Mouse (Mus musculus): ENCODE measurements around the gene Ctrl. TPM values are rescaled to one million over a fixed set of nuclear protein-coding genes. Genes with fewer than 3 reads are reported as not detected.
A peak's percentile ranks its signal among the peaks of the same experiment; 100 is the strongest.

Gene Ctrl
- total and polyA plus RNA-seq, 2 experiments from 2014 or later, result 3.1 to 5.5 TPM

- H3K9me3 ChIP-seq (ENCODE audit: low read length), result no peaks in the 10 kb centered on the region
- under 1% methylated on average over 64 of the region's 68 CpGs for WGBS
- DNase-seq (ENCODE audit: low spot score) (peak; percentile 97), ATAC-seq (peak; percentile 96)
- peak within 1 kb of the TSS; percentile 87 for H3K27ac ChIP-seq
- no peaks in the 10 kb centered on the region for H3K36me3 ChIP-seq (ENCODE audit: insufficient read depth, low read length)
- peaks cover 5% of the 10 kb centered on the region for H3K4me1 ChIP-seq (ENCODE audit: insufficient read depth, low read length)
- no peaks in the 10 kb centered on the region for H3K27me3 ChIP-seq (ENCODE audit: insufficient read depth, low read length)
- peak within 1 kb of the TSS; percentile 84 for H3K4me2 ChIP-seq (ENCODE audit: low read depth, low read length)
- peak within 1 kb of the TSS; percentile 70 for H3K4me3 ChIP-seq (ENCODE audit: low read length)
- H3K9ac ChIP-seq (replicated peaks; ENCODE audit: low read length), result peak within 1 kb of the TSS; percentile 96
- TF ChIP-seq CTCF (IDR thresholded peaks at IDR 0.05; ENCODE audit: low read depth), result no peak
Measured at GRCm38 (mm10) chr8:105900180-105900940, 33.3 kb downstream of the Ctrl start, which contains the start of gene Pskh1. TSS of gene Pskh1 (plus strand) at chr8:105900441.

GRCm38 (mm10) chr8:105897801-105898480 is 35.7 kb downstream of the Ctrl start:
- no peaks in the 10 kb centered on the region for H3K27me3 ChIP-seq (ENCODE audit: insufficient read depth, low read length)
- WGBS, result 87% methylated on average over 9 of the region's 9 CpGs
- DNase-seq (ENCODE audit: low spot score) (no peak), ATAC-seq (no peak)
- no peak overlapping the region for H3K27ac ChIP-seq
- no peak overlapping the region for H3K4me2 ChIP-seq (ENCODE audit: low read depth, low read length)
- H3K9me3 ChIP-seq (ENCODE audit: low read length), result no peaks in the 10 kb centered on the region
- peaks cover 5% of the 10 kb centered on the region for H3K4me1 ChIP-seq (ENCODE audit: insufficient read depth, low read length)
- H3K9ac ChIP-seq (replicated peaks; ENCODE audit: low read length), result no peak overlapping the region
- no peak overlapping the region for H3K4me3 ChIP-seq (ENCODE audit: low read length)
- no peak for TF ChIP-seq CTCF (IDR thresholded peaks at IDR 0.05; ENCODE audit: low read depth)
- no peaks in the 10 kb centered on the region for H3K36me3 ChIP-seq (ENCODE audit: insufficient read depth, low read length)

GRCm38 (mm10) chr8:105893339-105893738 is 40.3 kb downstream of the Ctrl start, which contains the start of gene Nrn1l:
TSS of gene Nrn1l (plus strand) at chr8:105893567.
- Histone ChIP-seq H3K9me3 (ENCODE audit: low read length) (no peaks in the 10 kb centered on the region), H3K4me2 (ENCODE audit: low read depth, low read length) (no peak within 1 kb of the TSS; the same call in 1 of the 2 replicates), H3K27ac (no peak within 1 kb of the TSS), H3K27me3 (ENCODE audit: insufficient read depth, low read length) (no peaks in the 10 kb centered on the region), H3K36me3 (ENCODE audit: insufficient read depth, low read length) (peaks cover 36% of the 10 kb centered on the region), H3K4me1 (ENCODE audit: insufficient read depth, low read length) (no peaks in the 10 kb centered on the region), H3K9ac (replicated peaks; ENCODE audit: low read length) (no peak within 1 kb of the TSS; the same call in 1 of the 2 replicates), H3K4me3 (ENCODE audit: low read length) (no peak within 1 kb of the TSS)
- WGBS, result 7% methylated on average over 11 of the region's 11 CpGs
- peak; percentile 90 for DNase-seq (ENCODE audit: low spot score)
- TF ChIP-seq CTCF (IDR thresholded peaks at IDR 0.05; ENCODE audit: low read depth), result peak; percentile 33; the same call in 1 of the 2 replicates
- ATAC-seq, result peak; percentile 91

GRCm38 (mm10) chr8:105892432-105892831 is 41.2 kb downstream of the Ctrl start:
- H3K9ac ChIP-seq (replicated peaks; ENCODE audit: low read length), result no peak overlapping the region
- no peaks in the 10 kb centered on the region for H3K27me3 ChIP-seq (ENCODE audit: insufficient read depth, low read length)
- no peak overlapping the region for H3K4me3 ChIP-seq (ENCODE audit: low read length)
- H3K4me1 ChIP-seq (ENCODE audit: insufficient read depth, low read length), result no peaks in the 10 kb centered on the region
- ATAC-seq (peak; percentile 31; the same call in 1 of the 2 replicates), DNase-seq (ENCODE audit: low spot score) (peak; percentile 26)
- WGBS, result 80% methylated on average over 6 of the region's 6 CpGs
- H3K36me3 ChIP-seq (ENCODE audit: insufficient read depth, low read length), result peaks cover 45% of the 10 kb centered on the region
- H3K4me2 ChIP-seq (ENCODE audit: low read depth, low read length), result no peak overlapping the region
- H3K9me3 ChIP-seq (ENCODE audit: low read length), result no peaks in the 10 kb centered on the region
- no peak overlapping the region for H3K27ac ChIP-seq
- peak; percentile 64 for TF ChIP-seq CTCF (IDR thresholded peaks at IDR 0.05; ENCODE audit: low read depth)

GRCm38 (mm10) chr8:105890870-105891269 is 42.8 kb downstream of the Ctrl start:
- 72% methylated on average over 6 of the region's 6 CpGs for WGBS
- no peak overlapping the region for H3K4me2 ChIP-seq (ENCODE audit: low read depth, low read length)
- no peaks in the 10 kb centered on the region for H3K27me3 ChIP-seq (ENCODE audit: insufficient read depth, low read length)
- no peak for ATAC-seq
- no peaks in the 10 kb centered on the region for H3K4me1 ChIP-seq (ENCODE audit: insufficient read depth, low read length)
- no peak overlapping the region for H3K4me3 ChIP-seq (ENCODE audit: low read length)
- H3K9me3 ChIP-seq (ENCODE audit: low read length), result no peaks in the 10 kb centered on the region
- peaks cover 60% of the 10 kb centered on the region for H3K36me3 ChIP-seq (ENCODE audit: insufficient read depth, low read length)
- DNase-seq (ENCODE audit: low spot score), result no peak
- H3K9ac ChIP-seq (replicated peaks; ENCODE audit: low read length), result no peak overlapping the region
- TF ChIP-seq CTCF (IDR thresholded peaks at IDR 0.05; ENCODE audit: low read depth), result no peak
- H3K27ac ChIP-seq, result no peak overlapping the region

GRCm38 (mm10) chr8:105889756-105890465 is 43.8 kb downstream of the Ctrl start:
- no peaks in the 10 kb centered on the region for H3K4me1 ChIP-seq (ENCODE audit: insufficient read depth, low read length)
- DNase-seq (ENCODE audit: low spot score), result no peak

More at GRCm38 (mm10) chr8:105889756-105890465, 43.8 kb downstream of the Ctrl start:
- ATAC-seq, result no peak
- Histone ChIP-seq H3K9me3 (ENCODE audit: low read length) (no peaks in the 10 kb centered on the region), H3K36me3 (ENCODE audit: insufficient read depth, low read length) (peaks cover 70% of the 10 kb centered on the region), H3K9ac (replicated peaks; ENCODE audit: low read length) (no peak overlapping the region), H3K27me3 (ENCODE audit: insufficient read depth, low read length) (no peaks in the 10 kb centered on the region), H3K4me2 (ENCODE audit: low read depth, low read length) (no peak overlapping the region), H3K4me3 (ENCODE audit: low read length) (no peak overlapping the region), H3K27ac (no peak overlapping the region)
- WGBS, result 85% methylated on average over 12 of the region's 12 CpGs
- TF ChIP-seq CTCF (IDR thresholded peaks at IDR 0.05; ENCODE audit: low read depth), result no peak

Small RNAs within 50 kb of the gene (microRNA-seq; reads per million reads assigned to microRNA genes)
- 0 reads per million in 2 experiments for gene Mir7074

Other genes with a start within 250 kb of the Ctrl start
- 1.8 and 6.0 TPM in 2 replicates for gene Carmil2, start 247.6 kb downstream of the Ctrl start, total RNA-seq (2014; rRNA removed)
- gene Carmil2, start 247.6 kb downstream of the Ctrl start, polyA plus RNA-seq (2015; fragmentation: Nextera tagmentation; extraction: Ambion mirVana), result 29.1 and 30.5 TPM in 2 replicates
- gene Acd, start 232.8 kb downstream of the Ctrl start, total RNA-seq (2014; rRNA removed), result 25.8 and 39.3 TPM in 2 replicates
- 82.1 and 88.2 TPM in 2 replicates for gene Acd, start 232.8 kb downstream of the Ctrl start, polyA plus RNA-seq (2015; fragmentation: Nextera tagmentation; extraction: Ambion mirVana)
- gene Pard6a, start 232.7 kb downstream of the Ctrl start, total RNA-seq (2014; rRNA removed), result 67.6 and 84.6 TPM in 2 replicates
- gene Pard6a, start 232.7 kb downstream of the Ctrl start, polyA plus RNA-seq (2015; fragmentation: Nextera tagmentation; extraction: Ambion mirVana), result 74.4 and 75.5 TPM in 2 replicates
- gene 4933405L10Rik, start 226.2 kb downstream of the Ctrl start, total RNA-seq (2014; rRNA removed), result not detected in 2 replicates
- 0.38 and 0.42 TPM in 2 replicates for gene 4933405L10Rik, start 226.2 kb downstream of the Ctrl start, polyA plus RNA-seq (2015; fragmentation: Nextera tagmentation; extraction: Ambion mirVana)
- gene Enkd1, start 225.7 kb downstream of the Ctrl start, total RNA-seq (2014; rRNA removed), result 11.7 and 12.1 TPM in 2 replicates
- 17.3 and 18.5 TPM in 2 replicates for gene Enkd1, start 225.7 kb downstream of the Ctrl start, polyA plus RNA-seq (2015; fragmentation: Nextera tagmentation; extraction: Ambion mirVana)
- gene Gfod2, start 175.2 kb downstream of the Ctrl start, total RNA-seq (2014; rRNA removed), result 53.1 and 56.3 TPM in 2 replicates
- gene Gfod2, start 175.2 kb downstream of the Ctrl start, polyA plus RNA-seq (2015; fragmentation: Nextera tagmentation; extraction: Ambion mirVana), result 53.7 and 53.8 TPM in 2 replicates
- 10.5 and 15.7 TPM in 2 replicates for gene Ranbp10, start 106.5 kb downstream of the Ctrl start, total RNA-seq (2014; rRNA removed)
- 6.3 and 7.2 TPM in 2 replicates for gene Ranbp10, start 106.5 kb downstream of the Ctrl start, polyA plus RNA-seq (2015; fragmentation: Nextera tagmentation; extraction: Ambion mirVana)
- 0.36 and 0.37 TPM in 2 replicates for gene Tsnaxip1, start 106.1 kb downstream of the Ctrl start, total RNA-seq (2014; rRNA removed)
- 0.64 and 0.71 TPM in 2 replicates for gene Tsnaxip1, start 106.1 kb downstream of the Ctrl start, polyA plus RNA-seq (2015; fragmentation: Nextera tagmentation; extraction: Ambion mirVana)
- gene Cenpt, start 80.6 kb downstream of the Ctrl start, total RNA-seq (2014; rRNA removed), result 40.9 and 45.3 TPM in 2 replicates
- 39.9 and 42.8 TPM in 2 replicates for gene Cenpt, start 80.6 kb downstream of the Ctrl start, polyA plus RNA-seq (2015; fragmentation: Nextera tagmentation; extraction: Ambion mirVana)
- gene Thap11, start 78.7 kb downstream of the Ctrl start, total RNA-seq (2014; rRNA removed), result 86.9 and 112 TPM in 2 replicates
- gene Thap11, start 78.7 kb downstream of the Ctrl start, polyA plus RNA-seq (2015; fragmentation: Nextera tagmentation; extraction: Ambion mirVana), result 44.9 and 45.6 TPM in 2 replicates
- 20.1 and 49.6 TPM in 2 replicates for gene Nutf2, start 73.3 kb downstream of the Ctrl start, total RNA-seq (2014; rRNA removed)
- 119 and 158 TPM in 2 replicates for gene Nutf2, start 73.3 kb downstream of the Ctrl start, polyA plus RNA-seq (2015; fragmentation: Nextera tagmentation; extraction: Ambion mirVana)
- gene Edc4, start 53.0 kb downstream of the Ctrl start, total RNA-seq (2014; rRNA removed), result 113 and 118 TPM in 2 replicates
- gene Edc4, start 53.0 kb downstream of the Ctrl start, polyA plus RNA-seq (2015; fragmentation: Nextera tagmentation; extraction: Ambion mirVana), result 41.7 and 42.0 TPM in 2 replicates
- 0.75 and 3.3 TPM in 2 replicates for gene Nrn1l, start 40.3 kb downstream of the Ctrl start, total RNA-seq (2014; rRNA removed)
- gene Nrn1l, start 40.3 kb downstream of the Ctrl start, polyA plus RNA-seq (2015; fragmentation: Nextera tagmentation; extraction: Ambion mirVana), result 1.9 and 2.0 TPM in 2 replicates
- 30.0 and 32.3 TPM in 2 replicates for gene Pskh1, start 33.4 kb downstream of the Ctrl start, total RNA-seq (2014; rRNA removed)
- gene Pskh1, start 33.4 kb downstream of the Ctrl start, polyA plus RNA-seq (2015; fragmentation: Nextera tagmentation; extraction: Ambion mirVana), result 11.3 and 11.5 TPM in 2 replicates
- gene Psmb10, start 4.6 kb upstream of the Ctrl start, total RNA-seq (2014; rRNA removed), result 67.3 and 75.1 TPM in 2 replicates
- 115 and 117 TPM in 2 replicates for gene Psmb10, start 4.6 kb upstream of the Ctrl start, polyA plus RNA-seq (2015; fragmentation: Nextera tagmentation; extraction: Ambion mirVana)
- gene Lcat, start 9.5 kb upstream of the Ctrl start, total RNA-seq (2014; rRNA removed), result 24.7 and 26.5 TPM in 2 replicates
- gene Lcat, start 9.5 kb upstream of the Ctrl start, polyA plus RNA-seq (2015; fragmentation: Nextera tagmentation; extraction: Ambion mirVana), result 13.0 and 16.8 TPM in 2 replicates
- 22.5 and 25.5 TPM in 2 replicates for gene Slc12a4, start 32.2 kb upstream of the Ctrl start, total RNA-seq (2014; rRNA removed)
- gene Slc12a4, start 32.2 kb upstream of the Ctrl start, polyA plus RNA-seq (2015; fragmentation: Nextera tagmentation; extraction: Ambion mirVana), result 16.3 and 16.9 TPM in 2 replicates
- gene Dpep3, start 45.6 kb upstream of the Ctrl start, total RNA-seq (2014; rRNA removed), result not detected in 2 replicates
- not detected in 2 replicates for gene Dpep3, start 45.6 kb upstream of the Ctrl start, polyA plus RNA-seq (2015; fragmentation: Nextera tagmentation; extraction: Ambion mirVana)
- 9.3 and 15.4 TPM in 2 replicates for gene Dus2, start 57.5 kb upstream of the Ctrl start, total RNA-seq (2014; rRNA removed)
- gene Dus2, start 57.5 kb upstream of the Ctrl start, polyA plus RNA-seq (2015; fragmentation: Nextera tagmentation; extraction: Ambion mirVana), result 20.2 and 22.4 TPM in 2 replicates
- not detected in 2 replicates for gene Dpep2nb, start 72.1 kb upstream of the Ctrl start, total RNA-seq (2014; rRNA removed)
- gene Dpep2nb, start 72.1 kb upstream of the Ctrl start, polyA plus RNA-seq (2015; fragmentation: Nextera tagmentation; extraction: Ambion mirVana), result not detected in 2 replicates
- gene Ddx28, start 78.0 kb upstream of the Ctrl start, total RNA-seq (2014; rRNA removed), result 36.7 and 43.3 TPM in 2 replicates
- gene Ddx28, start 78.0 kb upstream of the Ctrl start, polyA plus RNA-seq (2015; fragmentation: Nextera tagmentation; extraction: Ambion mirVana), result 19.7 and 20.2 TPM in 2 replicates
- gene Nfatc3, start 125.0 kb upstream of the Ctrl start, total RNA-seq (2014; rRNA removed), result 14.0 and 24.0 TPM in 2 replicates
- 2.8 and 2.9 TPM in 2 replicates for gene Nfatc3, start 125.0 kb upstream of the Ctrl start, polyA plus RNA-seq (2015; fragmentation: Nextera tagmentation; extraction: Ambion mirVana)
- 0.10 and 0.75 TPM in 2 replicates for gene Esrp2, start 203.1 kb upstream of the Ctrl start, total RNA-seq (2014; rRNA removed)
- gene Esrp2, start 203.1 kb upstream of the Ctrl start, polyA plus RNA-seq (2015; fragmentation: Nextera tagmentation; extraction: Ambion mirVana), result 0.10 and 0.15 TPM in 2 replicates
- 14.9 and 18.2 TPM in 2 replicates for gene Pla2g15, start 216.5 kb upstream of the Ctrl start, total RNA-seq (2014; rRNA removed)
- gene Pla2g15, start 216.5 kb upstream of the Ctrl start, polyA plus RNA-seq (2015; fragmentation: Nextera tagmentation; extraction: Ambion mirVana), result 14.6 and 15.7 TPM in 2 replicates
- gene Slc7a6, start 235.0 kb upstream of the Ctrl start, total RNA-seq (2014; rRNA removed), result 35.2 and 39.1 TPM in 2 replicates
- gene Slc7a6, start 235.0 kb upstream of the Ctrl start, polyA plus RNA-seq (2015; fragmentation: Nextera tagmentation; extraction: Ambion mirVana), result 49.9 and 53.2 TPM in 2 replicates